Mouse (Mus musculus) G1E (cell line): ENCODE measurements at regions not wholly inside any gene's neighbourhood (a gene's known extent, or its start where the extent isn't known, plus 50 kb on each side); places are given as distances from the start of the nearest gene placed in this dataset.

ENCODE experiments used
- ATAC-seq: 2 replicates; pipeline ENCODE4 v1.8.0; 2016; ENCODE audit warnings: mild to moderate bottlenecking; ENCODE audit not compliant: insufficient number of reproducible peaks, poor library complexity, low FRiP score, severe bottlenecking; ENCODE audit errors: extremely low read depth
- DNase-seq: peaks from one replicate; pipeline ENCODE4 v3.0.0; 2012; ENCODE audit warnings: low spot score
- H3K27me3 ChIP-seq: 2 replicates; pipeline ENCODE4 v1.6.1; 2012; ENCODE audit warnings: mild to moderate bottlenecking, low read length, inconsistent platforms; ENCODE audit not compliant: insufficient read depth
- H3K36me3 ChIP-seq: replicated peaks from 2 replicates; pipeline ENCODE3; 2012; ENCODE audit warnings: mild to moderate bottlenecking, inconsistent platforms
- H3K4me1 ChIP-seq: 2 replicates; pipeline ENCODE4 v1.6.1; 2012; ENCODE audit warnings: low read depth, low read length, inconsistent platforms, mixed read lengths; ENCODE audit not compliant: insufficient read depth
- H3K4me3 ChIP-seq: 2 replicates; pipeline ENCODE4 v1.5.1; 2012; ENCODE audit warnings: low read depth, mild to moderate bottlenecking, inconsistent platforms, low read length, moderate library complexity, mixed read lengths
- H3K9me3 ChIP-seq: replicated peaks from 2 replicates; pipeline ENCODE4 v1.6.1; 2012; ENCODE audit warnings: inconsistent platforms
- CTCF ChIP-seq: IDR thresholded peaks from 2 replicates; pipeline ENCODE4 v1.5.1; 2012; ENCODE audit warnings: low read depth, low read length, inconsistent platforms, mixed read lengths
- GATA1 ChIP-seq: IDR thresholded peaks from 2 replicates; pipeline ENCODE4 v1.6.1; 2012; ENCODE audit warnings: borderline replicate concordance, low read length, inconsistent platforms, mixed read lengths
- GATA2 ChIP-seq: IDR thresholded peaks from 2 replicates; pipeline ENCODE4 v1.6.1; 2012; ENCODE audit warnings: low read depth, low read length, inconsistent platforms, borderline replicate concordance
- POLR2AphosphoS5 ChIP-seq: IDR thresholded peaks from 2 replicates; pipeline ENCODE4 v1.6.1; 2012; ENCODE audit warnings: low read depth, low read length, inconsistent platforms; ENCODE audit not compliant: insufficient replicate concordance
- TAL1 ChIP-seq: conservative IDR thresholded peaks from 2 replicates; pipeline ENCODE4 v1.6.1; 2012; ENCODE audit warnings: low read depth, low read length, inconsistent platforms, mixed read lengths

- ATAC-seq (no peak), DNase-seq (no peak)
- Histone ChIP-seq H3K27me3 (peaks cover 71% of the 10 kb centered on the region), H3K4me1 (peaks cover 11% of the 10 kb centered on the region), H3K9me3 (no peaks in the 10 kb centered on the region), H3K36me3 (no peaks in the 10 kb centered on the region), H3K4me3 (no peak overlapping the region)
- TF ChIP-seq CTCF: no peak
- no peak for TF ChIP-seq GATA2
- no peak for TF ChIP-seq GATA1
- no peak for TF ChIP-seq TAL1
- no peak for TF ChIP-seq POLR2AphosphoS5
Measured at GRCm38 (mm10) chr2:167792753-167793152, 103.1 kb upstream of the Tmem189 start.

GRCm38 (mm10) chr2:167792330-167792729, 102.7 kb upstream of the Tmem189 start:
- peaks cover 69% of the 10 kb centered on the region for H3K27me3 ChIP-seq
- DNase-seq (no peak), ATAC-seq (no peak)
- H3K4me3 ChIP-seq: no peak overlapping the region
- TF ChIP-seq POLR2AphosphoS5: no peak
- no peaks in the 10 kb centered on the region for H3K36me3 ChIP-seq
- no peaks in the 10 kb centered on the region for H3K9me3 ChIP-seq
- peaks cover 11% of the 10 kb centered on the region for H3K4me1 ChIP-seq

GRCm38 (mm10) chr2:167789471-167789923, 99.9 kb upstream of the Tmem189 start:
- Histone ChIP-seq H3K27me3 (peaks cover 69% of the 10 kb centered on the region), H3K36me3 (no peaks in the 10 kb centered on the region), H3K9me3 (no peaks in the 10 kb centered on the region), H3K4me1 (peaks cover 11% of the 10 kb centered on the region), H3K4me3 (no peak overlapping the region)
- ATAC-seq: no peak
- no peak for DNase-seq
- no peak for TF ChIP-seq POLR2AphosphoS5
- no peak for TF ChIP-seq TAL1
- TF ChIP-seq GATA1: no peak
- TF ChIP-seq GATA2: no peak
- no peak for TF ChIP-seq CTCF

GRCm38 (mm10) chr2:167786951-167787350, 97.3 kb upstream of the Tmem189 start:
- Histone ChIP-seq H3K4me3 (no peak overlapping the region), H3K27me3 (peaks cover 61% of the 10 kb centered on the region), H3K36me3 (peaks cover 2% of the 10 kb centered on the region), H3K4me1 (peaks cover 19% of the 10 kb centered on the region), H3K9me3 (no peaks in the 10 kb centered on the region)
- ATAC-seq (no peak), DNase-seq (no peak)
- TF ChIP-seq TAL1 (no peak), POLR2AphosphoS5 (no peak), GATA2 (no peak)

- Histone ChIP-seq H3K9me3 (no peaks in the 10 kb centered on the region), H3K4me1 (peaks cover 23% of the 10 kb centered on the region), H3K36me3 (peaks cover 18% of the 10 kb centered on the region), H3K27me3 (peaks cover 52% of the 10 kb centered on the region), H3K4me3 (no peak overlapping the region)
- ATAC-seq (no peak), DNase-seq (no peak)
- TF ChIP-seq GATA2 (no peak), TAL1 (no peak), CTCF (no peak), POLR2AphosphoS5 (no peak), GATA1 (no peak)
Measured at GRCm38 (mm10) chr2:167784353-167784752, 94.7 kb upstream of the Tmem189 start.

GRCm38 (mm10) chr2:167783374-167783773, 93.8 kb upstream of the Tmem189 start:
- Histone ChIP-seq H3K27me3 (peaks cover 46% of the 10 kb centered on the region), H3K9me3 (no peaks in the 10 kb centered on the region), H3K4me1 (peaks cover 31% of the 10 kb centered on the region), H3K4me3 (no peak overlapping the region), H3K36me3 (peaks cover 18% of the 10 kb centered on the region)
- no peak for TF ChIP-seq TAL1
- TF ChIP-seq GATA2: no peak
- TF ChIP-seq POLR2AphosphoS5: no peak
- TF ChIP-seq CTCF: no peak
- no peak for TF ChIP-seq GATA1
- ATAC-seq: no peak
- no peak for DNase-seq
